Mouse (Mus musculus): ENCODE results near the gene Tspan3.

GRCm38 (mm10) chr9:56165377-56165776 is at the start of gene Tspan3:
- TF ChIP-seq MYOD1 (IDR thresholded peaks at IDR 0.05; ENCODE audit: control insufficient read depth in 1 of 3, insufficient read length in 2 of 3, low read depth in 2 of 3) (no peak), POLR2AphosphoS2 (IDR thresholded peaks at IDR 0.05; ENCODE audit: insufficient read length, low read depth) (no peak), MAX (IDR thresholded peaks at IDR 0.05; ENCODE audit: low read depth) (no peak), TCF12 (IDR thresholded peaks at IDR 0.05; ENCODE audit: insufficient read depth, poor library complexity, severe bottlenecking) (no peak), POLR2A (IDR thresholded peaks at IDR 0.05; ENCODE audit: insufficient read length, low read depth) (no peak), E2F4 (IDR thresholded peaks at IDR 0.05; ENCODE audit: insufficient read depth) (no peak), CEBPB (IDR thresholded peaks at IDR 0.05; ENCODE audit: insufficient read depth, poor library complexity, severe bottlenecking) (no peak), USF1 (IDR thresholded peaks at IDR 0.05; ENCODE audit: low read depth) (no peak), TCF3 (IDR thresholded peaks at IDR 0.05; ENCODE audit: insufficient read length, low read depth) (no peak), SRF (IDR thresholded peaks at IDR 0.05; ENCODE audit: control insufficient read depth, insufficient read length, low read depth) (no peak), MYOG (IDR thresholded peaks at IDR 0.05; ENCODE audit: control insufficient read depth in 1 of 3, insufficient read depth in 1 of 3, insufficient read length in 2 of 3, low read depth in 2 of 3) (no peak), REST (IDR thresholded peaks at IDR 0.05; ENCODE audit: insufficient read depth, insufficient read length) (no peak)
